Mouse (Mus musculus): ENCODE data around the gene Shc3. TPM values are rescaled to one million over a fixed set of nuclear protein-coding genes. Genes with fewer than 3 reads are reported as not detected.

Gene Shc3
- total RNA-seq, 2 experiments from 2014 or later: 120 to 131 TPM

DNA sequence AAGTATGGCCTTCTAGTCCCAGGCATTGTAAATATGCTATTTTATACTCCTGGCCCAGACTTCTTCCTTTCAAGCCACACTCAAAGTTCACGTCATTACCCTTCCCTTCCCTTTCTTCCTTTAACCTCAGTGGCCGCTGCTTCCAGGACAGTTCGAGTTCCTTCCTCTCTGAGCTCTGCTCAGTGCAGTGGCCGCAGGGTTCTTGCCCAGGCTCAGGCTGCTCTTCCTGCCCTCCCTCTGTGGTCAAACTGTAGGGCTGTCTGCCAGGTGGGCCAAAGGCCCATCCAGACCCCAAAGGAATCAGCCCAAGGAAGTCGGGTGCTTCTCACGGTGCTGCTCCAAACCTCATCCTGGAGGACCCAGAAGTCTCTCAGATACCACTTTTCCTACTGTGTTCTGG lies 151.4 kb downstream of the Shc3 start:
- no peak for DNase-seq

DNA sequence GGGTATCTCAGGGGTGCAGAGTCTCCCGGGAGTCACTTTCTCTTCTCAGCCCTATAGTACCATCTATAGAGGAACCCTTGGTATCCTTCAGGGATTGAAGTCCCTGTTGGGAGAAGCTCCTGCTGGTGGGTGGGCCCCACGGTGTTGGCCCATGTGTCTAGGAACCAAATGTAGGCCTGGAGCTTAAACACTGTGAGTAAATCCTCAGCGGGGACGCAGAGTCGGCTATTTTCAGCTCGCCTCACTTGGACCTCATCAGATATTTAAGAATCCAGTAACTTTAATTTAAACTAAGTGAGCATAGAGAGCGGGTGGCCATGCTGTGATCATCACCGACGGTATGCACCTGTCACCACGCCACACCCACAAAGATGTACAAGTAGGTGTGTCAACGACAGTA lies 152.5 kb downstream of the Shc3 start:
- DNase-seq: no peak

DNA sequence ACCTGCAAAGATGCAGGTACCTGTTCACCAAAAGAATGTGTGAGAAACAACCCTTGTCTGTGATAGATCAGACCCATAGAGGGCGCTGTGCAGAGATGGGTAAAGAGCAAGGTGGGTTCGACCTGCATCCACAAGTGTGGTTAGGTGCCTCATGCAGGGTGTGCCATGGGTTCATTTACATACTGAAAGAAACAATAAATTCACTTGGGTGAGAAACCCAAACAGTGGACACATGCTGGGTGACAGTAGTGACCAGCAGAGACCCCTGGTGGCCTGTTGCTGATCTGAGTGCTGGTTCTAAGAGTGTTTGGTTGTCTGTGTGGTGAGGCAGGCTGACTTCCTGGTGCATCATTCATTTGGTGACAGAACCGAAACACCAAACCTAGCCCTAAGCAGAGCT lies 155.8 kb downstream of the Shc3 start:
- DNase-seq: no peak

DNA sequence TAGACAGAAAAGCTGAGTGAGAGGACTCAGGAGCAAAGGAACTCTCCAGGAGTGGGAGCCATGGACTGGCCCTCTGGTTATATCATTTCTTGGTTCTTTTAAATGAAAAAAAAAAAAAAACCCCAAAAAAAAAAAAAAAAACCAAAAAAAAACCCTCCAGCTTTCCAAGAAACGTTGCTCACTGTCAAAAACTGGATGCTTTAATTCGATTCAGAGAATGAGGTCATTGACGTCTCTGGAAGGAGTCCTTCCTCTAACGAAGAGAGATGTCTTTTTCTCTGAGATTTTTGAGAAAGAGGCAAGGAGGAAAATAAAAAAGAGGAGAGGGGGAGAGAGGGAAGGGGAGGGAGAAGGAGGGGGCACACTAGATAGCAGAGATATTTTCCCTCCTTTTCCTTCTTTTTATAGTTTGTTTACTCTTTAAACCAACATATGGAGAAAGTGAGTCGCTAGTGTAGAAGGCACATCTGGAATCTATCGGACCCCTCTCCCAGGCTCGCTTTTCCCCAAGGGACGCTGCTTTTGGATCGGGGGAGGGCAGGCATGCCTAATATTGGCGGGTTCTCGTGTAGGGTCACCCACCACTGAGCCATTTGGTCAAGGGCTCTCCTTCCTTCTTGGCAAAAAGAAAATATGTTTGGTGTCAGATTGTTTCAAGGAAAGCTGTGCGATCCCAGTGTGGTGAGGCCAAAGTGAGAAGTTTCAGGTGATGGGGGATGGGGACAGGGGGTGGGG lies 157.4 kb downstream of the Shc3 start:
- no peak for DNase-seq

DNA sequence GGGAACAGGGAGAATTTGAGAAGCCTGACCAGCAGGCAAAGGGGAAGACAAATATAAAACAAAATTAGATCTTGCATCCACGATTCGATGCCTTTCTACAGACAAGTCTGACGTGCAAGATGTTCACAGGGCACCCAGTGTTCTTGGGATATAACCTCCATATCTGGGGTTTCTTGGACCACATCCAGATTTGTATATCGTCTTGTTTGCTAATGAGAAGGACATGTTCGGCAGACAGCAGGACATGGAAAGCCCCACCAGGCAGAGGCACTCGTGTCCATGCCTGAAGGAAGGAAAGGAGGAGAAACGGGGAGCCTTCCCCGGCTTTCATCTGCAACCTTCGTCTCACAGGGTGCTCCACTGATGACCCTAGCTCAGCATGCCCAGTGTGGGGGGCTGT lies 158.0 kb downstream of the Shc3 start:
- DNase-seq: no peak

DNA sequence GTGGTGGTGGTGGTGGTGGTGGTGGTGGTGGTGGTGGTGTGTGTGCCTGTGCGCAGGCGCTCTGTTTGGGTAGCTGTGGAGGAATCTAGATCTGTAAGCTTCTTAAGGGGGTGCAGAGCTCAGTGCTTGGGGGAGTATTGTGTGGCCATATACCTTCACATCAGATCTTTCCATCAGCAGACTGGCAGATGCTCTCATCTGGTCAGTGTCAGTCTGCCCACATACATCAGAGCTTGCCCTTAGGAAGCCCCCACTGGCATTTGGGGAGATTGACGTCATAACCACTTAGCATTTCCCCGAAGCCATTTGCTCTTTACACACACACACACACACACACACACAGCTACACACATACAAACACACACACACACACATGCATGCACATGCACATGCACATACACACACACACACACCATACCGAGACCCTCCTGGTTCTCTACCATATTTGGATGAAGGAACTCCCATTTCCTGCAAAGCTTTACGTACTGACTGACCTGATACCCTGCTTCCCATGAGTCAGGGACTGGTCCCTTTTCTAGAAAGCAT lies 159.2 kb downstream of the Shc3 start:
- DNase-seq: no peak

DNA sequence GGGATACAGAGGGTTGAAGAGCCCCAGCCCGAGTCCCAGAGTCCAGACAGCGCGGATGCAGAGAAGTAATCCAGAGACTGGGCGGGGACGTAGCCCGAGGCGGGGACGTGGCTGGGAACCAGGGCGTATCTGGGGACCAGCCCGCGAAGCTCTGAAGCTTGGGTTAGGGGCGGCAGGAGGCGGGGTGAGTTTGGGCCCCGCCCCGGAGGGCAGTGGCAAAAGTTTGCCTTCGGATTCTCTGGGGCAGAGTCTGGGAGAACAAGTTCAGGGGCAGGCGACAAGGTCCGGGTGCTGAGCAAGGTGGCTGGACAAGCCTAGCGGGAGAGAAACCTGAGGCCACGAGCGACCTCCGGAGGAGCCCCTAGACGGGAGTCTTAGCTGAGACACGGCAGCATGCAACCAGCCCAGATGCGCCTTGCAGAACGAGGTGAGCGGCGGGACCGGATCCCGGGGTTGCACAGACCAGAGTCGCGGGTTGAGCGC lies 160.7 kb downstream of the Shc3 start, which contains the start of gene S1pr3:
Gene S1pr3, plus strand, starts transcription at position 121 of the 483 bp plus-strand sequence.
- no peak for DNase-seq

DNA sequence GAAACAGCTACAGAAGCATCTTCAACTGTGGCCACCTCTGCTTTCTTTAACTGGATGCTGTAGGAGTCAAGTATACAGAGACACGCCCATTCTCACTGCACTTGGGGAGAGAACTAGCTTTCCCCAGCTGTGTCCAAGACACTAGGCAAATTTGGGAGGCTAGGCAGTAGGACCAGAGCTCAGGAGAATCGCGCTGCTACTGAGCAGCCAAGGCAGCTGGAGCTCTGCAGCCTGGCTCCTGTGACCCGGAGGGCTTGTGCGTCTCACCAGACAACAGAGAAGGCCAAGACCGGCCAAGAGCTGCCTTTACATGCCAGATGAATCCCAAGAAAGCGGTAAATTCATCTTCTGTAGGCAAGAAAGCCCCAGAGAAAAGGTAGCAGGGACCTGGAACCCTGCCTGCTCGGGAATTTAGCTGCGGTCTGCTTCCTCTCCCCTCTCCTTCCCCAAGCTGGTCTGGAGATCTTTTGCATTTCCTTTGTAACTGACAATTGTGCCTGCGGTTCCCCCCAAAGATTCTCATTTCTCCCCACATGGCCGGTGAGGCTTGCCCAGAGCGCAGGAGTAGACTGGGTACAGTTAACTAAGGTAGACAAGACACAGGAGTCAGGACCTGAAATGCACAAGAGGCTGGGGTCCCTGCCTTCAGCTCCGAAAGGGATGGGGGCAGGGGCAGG lies 161.5 kb downstream of the Shc3 start:
- no peak for DNase-seq

DNA sequence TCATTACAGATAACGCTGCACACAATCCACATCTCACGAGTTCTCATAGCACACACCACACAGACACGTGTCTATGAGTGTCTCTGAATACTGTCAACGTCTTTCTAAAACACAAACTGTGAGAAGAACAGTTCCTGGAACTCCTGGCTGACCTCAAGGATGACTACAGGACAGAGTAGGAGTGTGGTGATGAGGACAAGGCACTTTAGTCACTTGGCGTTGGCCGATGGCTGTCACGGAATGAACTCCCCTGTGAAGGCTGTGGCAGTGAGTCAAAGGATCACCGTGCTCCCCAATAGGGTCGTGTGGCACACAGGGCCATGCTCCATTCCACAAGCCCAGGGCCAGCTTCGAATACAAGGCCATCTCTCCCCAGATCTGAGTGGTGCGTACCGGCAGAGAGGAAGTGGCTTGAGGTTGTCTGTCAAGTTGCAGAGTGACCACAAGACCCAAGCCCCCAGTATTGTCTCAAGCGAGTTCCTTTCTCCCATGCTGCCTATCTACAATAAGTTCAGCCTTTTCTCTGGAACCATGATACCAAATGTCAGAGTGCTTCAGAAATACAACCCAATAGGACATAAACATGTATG lies 163.4 kb downstream of the Shc3 start:
- no peak for DNase-seq

DNA sequence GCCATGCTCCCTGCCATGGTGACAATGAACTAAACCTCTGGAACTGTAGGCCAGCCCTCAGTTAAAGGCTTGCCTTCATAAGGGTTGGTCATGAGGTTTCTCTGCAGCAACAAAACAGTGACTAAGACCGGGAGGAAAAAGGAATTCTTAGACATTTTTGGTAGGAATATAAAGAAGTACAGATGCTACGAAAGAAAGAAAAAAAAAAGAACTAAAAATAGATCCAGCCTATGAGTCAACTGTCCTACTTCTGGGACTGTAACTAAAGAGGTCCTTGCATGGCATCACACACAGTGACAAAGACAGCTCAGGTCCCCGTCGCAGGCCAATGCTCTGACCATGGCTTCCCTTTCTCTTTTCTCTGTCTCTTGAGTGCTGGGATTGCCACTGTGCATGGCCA lies 164.7 kb downstream of the Shc3 start:
- no peak for DNase-seq

DNA sequence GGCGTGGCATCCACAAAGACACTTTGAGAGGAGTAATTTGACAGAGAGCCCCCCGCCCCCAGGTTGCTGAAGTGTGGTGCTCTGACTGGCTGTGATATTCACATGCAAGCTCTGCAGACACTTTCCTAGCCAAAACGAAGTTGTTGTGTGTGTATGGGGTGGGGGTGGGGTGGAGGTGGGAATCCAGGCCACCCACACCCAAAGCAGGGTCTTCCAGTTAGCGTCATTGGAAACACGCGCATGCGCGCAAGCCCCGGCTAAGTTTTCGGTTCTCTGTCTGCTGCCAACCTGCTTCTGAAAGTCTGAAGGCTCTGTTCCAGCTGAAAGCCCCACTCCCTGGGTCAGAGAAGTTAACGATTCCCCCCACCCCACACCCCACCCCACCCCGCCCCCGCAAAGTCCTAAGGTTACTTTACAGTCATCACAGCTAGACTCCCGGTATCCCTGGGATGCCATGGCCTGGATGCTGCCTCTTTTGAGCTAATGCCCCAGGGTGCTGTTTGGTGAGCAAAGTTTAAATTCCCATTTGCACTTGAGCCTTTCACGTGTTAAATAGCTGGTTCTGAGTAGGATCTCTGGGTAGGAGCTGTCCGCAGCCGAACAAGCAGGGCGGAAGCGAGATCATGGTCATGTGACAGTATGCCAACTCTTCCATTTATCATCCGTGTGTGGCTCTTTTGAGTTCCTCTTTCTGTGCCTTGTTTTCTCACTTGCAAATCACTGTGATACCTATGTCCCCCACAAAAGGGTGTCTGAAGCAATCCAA lies 168.3 kb downstream of the Shc3 start:
- peak in 1 of 2 experiments; percentile 10 for DNase-seq

DNA sequence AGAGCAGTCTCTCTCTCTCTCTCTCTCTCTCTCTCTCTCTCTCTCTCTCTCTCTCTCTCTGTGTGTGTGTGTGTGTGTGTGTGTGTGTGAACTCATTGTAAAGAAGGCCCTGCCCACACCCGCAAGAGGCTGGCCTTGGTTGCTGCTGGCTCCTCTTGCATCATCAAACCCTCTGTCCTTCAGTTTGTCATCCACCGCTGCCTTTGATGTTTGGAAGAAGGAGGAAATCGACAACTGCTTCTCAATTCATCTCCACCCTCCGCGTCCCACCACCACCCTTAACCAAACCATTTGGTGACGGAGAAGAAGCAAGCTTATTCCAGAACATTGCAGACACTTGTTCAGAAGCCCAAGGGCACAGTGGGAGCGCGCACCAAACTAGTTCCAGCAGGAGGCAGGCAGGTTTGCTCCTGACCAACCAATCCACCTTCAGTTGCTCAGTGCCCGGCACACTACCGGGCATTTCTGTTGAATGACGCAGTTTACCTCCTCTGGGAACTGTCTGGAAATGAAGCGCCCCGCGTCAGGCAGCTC lies 169.0 kb downstream of the Shc3 start:
- DNase-seq: no peak

DNA sequence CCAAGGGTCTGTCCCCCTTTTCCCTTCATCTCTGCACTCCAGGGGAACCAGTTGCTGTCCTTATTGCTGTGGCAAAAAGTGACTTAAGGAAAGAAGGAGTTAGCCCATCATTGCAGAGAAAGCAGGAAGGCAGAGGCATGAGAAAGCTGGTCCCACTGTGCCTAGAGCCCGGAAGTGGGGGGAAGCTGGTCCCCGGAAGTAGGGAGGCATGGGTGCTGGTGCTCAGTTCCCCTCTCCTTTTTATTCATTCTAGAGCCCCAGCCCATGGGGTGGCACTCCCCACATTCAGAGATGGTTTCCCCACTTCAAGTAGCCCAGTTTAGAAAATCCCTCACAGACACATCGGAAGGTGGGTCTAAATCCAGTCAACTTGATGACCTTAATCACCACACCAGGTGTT lies 169.7 kb downstream of the Shc3 start:
- DNase-seq: no peak

DNA sequence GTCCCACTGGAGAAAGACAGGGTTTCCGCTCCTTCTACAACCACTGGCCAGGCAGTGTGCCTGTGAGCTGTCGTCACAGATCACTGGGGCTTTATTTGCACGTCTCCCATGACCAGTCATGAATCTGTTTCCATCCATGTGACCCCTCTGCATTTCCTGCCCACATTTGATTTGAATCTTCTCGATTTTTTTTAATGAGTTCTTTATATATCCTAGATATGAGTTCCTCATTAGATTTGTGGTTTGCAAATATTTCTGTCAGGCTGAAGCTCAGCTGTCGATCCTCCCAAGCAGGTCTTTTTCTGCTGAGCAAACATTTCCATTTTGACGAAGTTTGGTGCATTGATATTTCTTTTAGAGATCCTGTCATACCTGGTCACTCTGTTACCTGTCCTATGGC lies 171.4 kb downstream of the Shc3 start:
- no peak for DNase-seq

DNA sequence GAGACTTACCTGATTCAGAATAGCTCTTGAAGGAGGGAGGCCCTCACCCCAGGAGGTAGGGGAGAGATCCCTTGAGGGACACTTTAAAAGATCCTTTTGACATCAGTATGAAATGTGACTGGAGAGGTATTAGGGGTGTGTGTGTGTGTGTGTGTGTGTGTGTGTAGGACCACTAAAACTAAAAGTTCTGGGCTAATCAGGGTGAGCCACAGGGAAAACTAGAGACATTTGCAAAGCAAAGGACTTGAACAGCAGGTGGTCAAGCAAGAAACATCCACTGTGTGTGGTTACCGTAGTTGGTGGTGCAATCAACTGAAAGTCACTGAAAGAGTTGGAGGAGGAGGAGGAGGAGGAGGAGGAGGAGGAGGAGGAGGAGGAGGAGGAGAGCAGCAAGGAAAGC lies 177.0 kb downstream of the Shc3 start:
- DNase-seq: no peak

DNA sequence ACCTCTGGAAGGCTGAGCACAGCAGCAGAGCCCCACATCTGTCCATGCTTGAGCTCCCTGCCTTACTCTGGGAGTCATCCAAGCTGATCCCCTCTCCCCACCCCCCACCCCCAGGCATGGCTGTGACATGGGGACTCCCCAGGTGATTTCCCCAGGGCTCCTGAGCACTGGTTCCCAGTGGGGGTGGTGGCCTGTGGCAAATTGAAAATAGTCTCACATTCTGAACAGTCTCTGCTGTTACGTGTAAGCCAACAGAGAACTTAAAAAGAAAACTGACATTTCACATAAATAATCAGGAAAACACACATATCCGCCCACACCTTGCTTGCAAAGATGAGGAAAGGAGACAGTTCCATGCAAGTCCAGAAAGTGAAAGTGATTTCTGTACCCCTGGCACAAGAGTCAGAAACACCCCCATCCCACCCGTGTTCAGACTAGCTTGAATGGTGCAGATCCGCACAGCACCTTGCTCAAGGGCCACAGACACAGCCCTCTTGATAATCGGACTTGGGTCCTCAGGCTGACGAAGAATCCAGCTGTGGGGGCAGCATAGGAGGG lies 177.8 kb downstream of the Shc3 start:
- no peak for DNase-seq

DNA sequence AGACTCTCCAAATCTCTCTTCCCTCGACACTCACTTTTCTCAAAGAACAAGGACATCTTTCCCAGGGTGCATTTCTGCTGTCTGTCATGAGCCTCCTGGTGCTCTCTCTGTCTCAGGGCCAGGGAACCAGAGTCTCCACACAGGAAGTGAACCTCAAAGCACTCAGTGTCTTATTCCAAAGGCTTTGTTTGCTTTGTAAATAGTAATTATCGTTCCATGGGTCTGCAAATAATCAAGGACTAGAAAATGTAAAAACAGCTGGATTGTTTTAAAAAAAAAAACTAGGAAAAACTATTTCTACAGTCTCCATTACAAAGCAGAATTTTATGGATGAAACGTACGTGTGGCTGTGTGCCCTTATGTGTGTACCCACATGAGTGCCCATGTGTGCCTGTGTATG lies 178.8 kb downstream of the Shc3 start:
- DNase-seq: no peak

DNA sequence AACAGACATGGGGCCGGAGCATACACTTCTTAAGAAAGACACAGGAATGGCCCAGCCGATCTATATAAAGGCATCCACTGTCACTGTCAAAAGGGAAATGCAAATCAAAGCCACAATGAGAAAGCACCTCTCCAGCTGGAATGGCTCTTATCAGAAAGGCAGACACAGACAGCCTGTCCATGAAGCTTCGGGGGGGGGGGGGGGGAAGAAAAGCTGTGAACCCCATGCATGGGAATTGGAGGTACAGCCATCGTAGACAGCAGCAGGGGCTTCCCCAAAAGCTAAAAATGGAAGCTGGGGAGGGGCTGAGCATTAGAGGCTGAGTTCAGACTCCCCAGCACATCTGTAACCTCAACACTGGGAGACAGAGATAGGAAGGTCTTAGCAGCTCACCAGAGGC lies 181.3 kb downstream of the Shc3 start:
- no peak for DNase-seq

DNA sequence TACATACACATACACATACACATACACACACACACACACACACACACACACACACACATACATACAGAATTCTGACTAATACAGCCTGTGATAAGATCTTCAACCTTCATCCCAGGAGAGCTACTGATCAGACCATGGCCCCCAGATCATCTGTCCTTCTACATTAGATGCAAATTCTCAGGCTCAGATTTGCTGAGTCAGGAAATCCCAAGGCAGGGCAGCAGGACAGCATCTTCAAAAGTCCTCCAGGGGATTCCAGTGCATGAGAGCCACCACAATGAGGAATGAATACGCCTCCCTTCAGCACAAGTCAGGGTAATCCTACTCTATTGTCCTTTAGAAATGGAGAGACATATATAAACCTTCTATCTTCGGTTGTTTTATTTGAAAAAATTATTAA lies 184.3 kb downstream of the Shc3 start:
- DNase-seq: no peak

DNA sequence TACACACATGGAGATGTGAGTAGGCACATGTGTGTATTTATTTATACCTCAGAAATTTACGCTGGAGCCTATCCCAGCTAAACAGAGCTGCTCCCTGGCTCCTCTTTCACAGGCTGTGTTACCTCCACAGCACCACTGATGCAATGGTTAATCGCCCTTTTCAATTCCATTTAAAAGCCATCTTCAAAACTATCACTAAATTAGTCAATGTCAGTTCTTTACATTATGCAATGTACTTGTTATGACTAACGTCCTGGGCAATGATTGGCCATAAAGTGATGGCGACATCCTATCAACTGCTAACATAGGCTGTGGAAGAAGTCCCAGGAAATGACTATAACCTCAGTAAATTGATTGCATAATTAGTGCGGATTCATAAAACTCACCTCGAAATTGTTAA lies 187.7 kb downstream of the Shc3 start:
- DNase-seq: no peak
